In the genomic region with DNA sequence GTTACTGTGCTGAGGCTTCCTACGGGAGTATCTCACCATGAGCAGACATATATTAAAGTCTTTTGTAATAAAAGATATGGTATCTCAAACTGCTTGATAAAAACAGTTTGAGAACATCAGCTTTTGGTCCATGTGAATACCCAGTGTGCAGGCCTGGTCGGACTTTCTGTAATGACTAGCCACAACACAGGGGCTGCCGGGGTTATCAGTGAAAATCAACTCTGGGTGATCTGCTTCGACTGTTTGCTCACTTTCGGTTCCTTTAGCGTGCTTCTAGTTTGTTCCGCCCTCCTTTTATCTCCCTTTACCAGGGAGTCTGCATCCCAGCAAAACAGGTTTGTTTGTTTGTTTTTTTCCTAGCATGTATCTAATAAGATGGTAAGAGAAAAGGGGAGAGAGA, we compare ENCODE assay signal across 14 mouse cellular contexts. TPM values are rescaled to one million over a fixed set of nuclear protein-coding genes. Genes with fewer than 3 reads are reported as not detected.
DNase-seq lines count a peak whose midpoint lies in the region; ATAC-seq and TF ChIP-seq lines count a peak whose summit lies in the region.
"Had no signal": no experiment of that assay in that cellular context is flagged by ENCODE, and none has a peak within 500 bp of the region (broad histone marks: within the 10 kb centered on the region; RNA-seq: fewer than 3 reads in every experiment).

No protein-coding gene starts in this region.

- H3K4me3 ChIP-seq in MEL (ENCODE audit: control insufficient read depth in 1 of 2, insufficient read depth in 1 of 2, low read depth in 2 of 2, low read length in 2 of 2) = peak overlapping the region; percentile 30 to 59
- no peak overlapping the region for H3K4me3 ChIP-seq in small intestine, adult 2 months (ENCODE audit: low read depth, low read length)
- H3K4me3 ChIP-seq in midbrain, embryonic 14.5 days (replicated peaks; ENCODE audit: low read depth, low read length) = no peak overlapping the region
- H3K4me3 ChIP-seq: neural tube, embryonic 13.5 days had no signal

- no peak for ATAC-seq in midbrain, embryonic 14.5 days (ENCODE audit: low FRiP score, low TSS enrichment)
- ATAC-seq: CD4-positive, CD25-positive, alpha-beta regulatory T cell, adult 4 months; hindbrain, embryonic 16.5 days had no signal

- H3K27ac ChIP-seq in MEL (ENCODE audit: control insufficient read depth, low read depth, low read length) = peak overlapping the region; percentile 98
- peak overlapping the region; percentile 75 for H3K27ac ChIP-seq in small intestine, adult 2 months (ENCODE audit: insufficient read depth, low read depth, low read length)
- no peak overlapping the region for H3K27ac ChIP-seq in midbrain, embryonic 14.5 days (replicated peaks; ENCODE audit: low read depth, low read length)
- H3K27ac ChIP-seq: neural tube, embryonic 13.5 days had no signal

- H3K9me3 ChIP-seq in MEL (replicated peaks; ENCODE audit: insufficient read depth, low read length) = no peaks in the 10 kb centered on the region
- no peaks in the 10 kb centered on the region for H3K9me3 ChIP-seq in midbrain, embryonic 14.5 days (ENCODE audit: control insufficient read depth, low read length)
- H3K9me3 ChIP-seq: neural tube, embryonic 13.5 days had no signal

- no peaks in the 10 kb centered on the region for H3K27me3 ChIP-seq in MEL (ENCODE audit: control insufficient read depth in 1 of 2, insufficient read depth in 2 of 2, low read length in 2 of 2)
- no peaks in the 10 kb centered on the region for H3K27me3 ChIP-seq in small intestine, adult 2 months (ENCODE audit: control insufficient read depth, insufficient read depth, low read length)
- no peaks in the 10 kb centered on the region for H3K27me3 ChIP-seq in midbrain, embryonic 14.5 days (ENCODE audit: control insufficient read depth, insufficient read depth, low read length)

- H3K79me2 ChIP-seq in MEL (ENCODE audit: control insufficient read depth, insufficient read depth, low read length, poor library complexity) = peaks cover 11% of the 10 kb centered on the region

- no peak for TF ChIP-seq RAD21 in MEL (IDR thresholded peaks at IDR 0.05; ENCODE audit: low read depth, low read length)

- H3K36me3 ChIP-seq in MEL (ENCODE audit: control insufficient read depth in 1 of 2, insufficient read depth in 2 of 2, low read length in 2 of 2) = peaks cover 0 to 50% of the 10 kb centered on the region in 2 experiments; a peak in 2 of 4 replicates
- no peaks in the 10 kb centered on the region for H3K36me3 ChIP-seq in small intestine, adult 2 months (ENCODE audit: control insufficient read depth, insufficient read depth, low read length)
- no peaks in the 10 kb centered on the region for H3K36me3 ChIP-seq in midbrain, embryonic 14.5 days (ENCODE audit: control insufficient read depth, insufficient read depth, low read length)
- H3K36me3 ChIP-seq: neural tube, embryonic 13.5 days had no signal

- H3K9ac ChIP-seq in MEL (ENCODE audit: control insufficient read depth, low read depth, low read length, poor library complexity, severe bottlenecking) = peak overlapping the region; percentile 76
- H3K9ac ChIP-seq in midbrain, embryonic 14.5 days (replicated peaks; ENCODE audit: low read length) = no peak overlapping the region
- H3K9ac ChIP-seq: neural tube, embryonic 13.5 days had no signal

- peak; percentile 50 to 65; a peak in 3 of 4 replicates for TF ChIP-seq EP300 in MEL (IDR thresholded peaks at IDR 0.05; ENCODE audit: low read depth in 1 of 2, low read length in 2 of 2)

- H3K4me1 ChIP-seq in MEL (ENCODE audit: control insufficient read depth in 1 of 2, insufficient read depth in 2 of 2, low read length in 2 of 2) = peaks cover 34 to 38% of the 10 kb centered on the region in 2 experiments
- peaks cover 19% of the 10 kb centered on the region; the same call in 1 of the 2 replicates for H3K4me1 ChIP-seq in small intestine, adult 2 months (ENCODE audit: control insufficient read depth, insufficient read depth, insufficient read length, low read length)
- peaks cover 6% of the 10 kb centered on the region for H3K4me1 ChIP-seq in midbrain, embryonic 14.5 days (ENCODE audit: control insufficient read depth, insufficient read depth, low read length)

- H3K4me2 ChIP-seq in midbrain, embryonic 14.5 days (ENCODE audit: low read length) = no peak overlapping the region
- H3K4me2 ChIP-seq: neural tube, embryonic 13.5 days had no signal

- TF ChIP-seq POLR2A in MEL (IDR thresholded peaks at IDR 0.05; ENCODE audit: control insufficient read depth in 1 of 2, insufficient read depth in 1 of 2, low read depth in 1 of 2, low read length in 2 of 2, poor library complexity in 1 of 2) = no peak
- TF ChIP-seq POLR2A in small intestine, adult 2 months (IDR thresholded peaks at IDR 0.05; ENCODE audit: low read depth, low read length) = no peak

- 13% methylated on average over 7 of the region's 7 CpGs for WGBS in small intestine, adult 2 months
- WGBS in midbrain, embryonic 14.5 days = 86% methylated on average over 7 of the region's 7 CpGs

- DNase-seq in MEL (ENCODE audit: low read depth, low spot score) = peak; percentile 76
- DNase-seq in c-Kit-positive CD71-positive TER-119-positive erythroid progenitor cells, embryonic 14.5 days (ENCODE audit: low spot score) = peak; percentile 57
- peak; percentile 71 for DNase-seq in liver
- no peak for DNase-seq in midbrain, embryonic 14.5 days
- DNase-seq in lung, postnatal 14 days = no peak
- DNase-seq in thymus, postnatal 25 days = no peak
- DNase-seq: cerebellum, postnatal 14 days; gastrocnemius, postnatal 14 days; heart, postnatal 10 days; spleen, adult 18-20 months had no signal

- no peak for TF ChIP-seq CTCF in MEL (IDR thresholded peaks at IDR 0.05 in 2 of 3, conservative IDR thresholded peaks at IDR 0.05 in 1 of 3; ENCODE audit: control insufficient read depth in 1 of 3, insufficient read depth in 1 of 3, low read depth in 2 of 3, low read length in 3 of 3, poor library complexity in 1 of 3, severe bottlenecking in 1 of 3)
- TF ChIP-seq CTCF in small intestine, adult 2 months (IDR thresholded peaks at IDR 0.05; ENCODE audit: extremely low read depth, insufficient read length, insufficient replicate concordance, low read depth, low read length) = no peak

TF ChIP-seq in MEL, 35 proteins besides CTCF, POLR2A, EP300 and RAD21 (continues in another document):
- TF ChIP-seq CHD1 (IDR thresholded peaks at IDR 0.05; ENCODE audit: low read depth, low read length) (no peak), POLR2AphosphoS2 (IDR thresholded peaks at IDR 0.05; ENCODE audit: low read length) (no peak), HCFC1 (IDR thresholded peaks at IDR 0.05; ENCODE audit: low read depth, low read length) (no peak; the same call in 1 of the 2 replicates), ZC3H11A (IDR thresholded peaks at IDR 0.05; ENCODE audit: low read depth, low read length) (no peak), TCF12 (IDR thresholded peaks at IDR 0.05; ENCODE audit: low read depth, low read length) (0 out of 2 replicates have a peak, but pooled peaks have one; percentile 27), MXI1 (IDR thresholded peaks at IDR 0.05; ENCODE audit: low read depth, low read length) (no peak), NELFE (IDR thresholded peaks at IDR 0.05; ENCODE audit: low read depth, low read length) (peak; percentile 11; the same call in 1 of the 2 replicates), POLR2AphosphoS5 (IDR thresholded peaks at IDR 0.05; ENCODE audit: borderline replicate concordance, low read depth, low read length) (no peak), RCOR1 (IDR thresholded peaks at IDR 0.05; ENCODE audit: low read depth, low read length) (peak; percentile 50; the same call in 1 of the 2 replicates), ZNF384 (IDR thresholded peaks at IDR 0.05; ENCODE audit: low read depth, low read length) (no peak), GATA1 (IDR thresholded peaks at IDR 0.05; ENCODE audit: low read depth, low read length) (peak; percentile 83), E2F4 (IDR thresholded peaks at IDR 0.05; ENCODE audit: borderline replicate concordance, low read depth, low read length) (0 out of 2 replicates have a peak, but pooled peaks have one; percentile 57), ETS1 (IDR thresholded peaks at IDR 0.05; ENCODE audit: low read depth, low read length) (peak; percentile 77), USF2 (IDR thresholded peaks at IDR 0.05; ENCODE audit: borderline replicate concordance in 1 of 2, insufficient read depth in 1 of 2, low read depth in 1 of 2, low read length in 2 of 2) (no peak), MYC (IDR thresholded peaks at IDR 0.05; ENCODE audit: low read depth, low read length) (peak; percentile 62; the same call in 1 of the 2 replicates), MAZ (IDR thresholded peaks at IDR 0.05; ENCODE audit: low read depth, low read length) (no peak), MAX (IDR thresholded peaks at IDR 0.05; ENCODE audit: low read length) (peak; percentile 47; the same call in 1 of the 2 replicates), JUND (IDR thresholded peaks at IDR 0.05; ENCODE audit: low read depth, low read length) (no peak), NRF1 (IDR thresholded peaks at IDR 0.05; ENCODE audit: insufficient read depth, low read depth, low read length, poor library complexity, severe bottlenecking) (no peak), MAFK (IDR thresholded peaks at IDR 0.05; ENCODE audit: borderline replicate concordance, low read depth, low read length) (no peak), SIN3A (IDR thresholded peaks at IDR 0.05; ENCODE audit: low read length) (peak; percentile 72), GABPA (IDR thresholded peaks at IDR 0.05; ENCODE audit: low read depth, low read length) (no peak), TAL1 (IDR thresholded peaks at IDR 0.05; ENCODE audit: low read length) (peak; percentile 42), USF1 (IDR thresholded peaks at IDR 0.05; ENCODE audit: low read depth, low read length) (no peak), ZKSCAN1 (IDR thresholded peaks at IDR 0.05; ENCODE audit: low read depth, low read length) (no peak), UBTF (IDR thresholded peaks at IDR 0.05; ENCODE audit: borderline replicate concordance, insufficient read depth, low read depth, low read length) (no peak)

RNA-seq across cellular contexts. Expression of gene Myo1d, which starts 3.6 kb away (rescaled TPM):
- total RNA-seq in MEL (2012; rRNA removed) = 15.9 and 20.2 TPM in 2 replicates
- polyA plus RNA-seq in MEL (2012; ENCODE audit: insufficient read depth in 1 of 2, insufficient read length in 2 of 2, low read depth in 1 of 2, low replicate concordance in 2 of 2, missing spikeins in 1 of 2) = 10 to 100 TPM; 41.7 to 81.1 TPM
- polyA plus RNA-seq in small intestine, adult 2 months (2012; rRNA removed) = 66.0 and 139 TPM in 2 replicates
- polyA plus RNA-seq in midbrain, embryonic 14.5 days (2014; fragmentation: Nextera tagmentation; extraction: Ambion mirVana) = 1.7 and 2.6 TPM in 2 replicates

RNA-seq across cellular contexts. Expression of gene Tmem98, which starts 26.5 kb away (rescaled TPM):
- total RNA-seq in MEL (2012; rRNA removed) = 21.5 and 23.3 TPM in 2 replicates
- 10 to 100 TPM in 1 of 2 experiments, not detected in 1; 33.5 TPM for polyA plus RNA-seq in MEL (2012; ENCODE audit: insufficient read depth in 1 of 2, insufficient read length in 2 of 2, low read depth in 1 of 2, low replicate concordance in 2 of 2, missing spikeins in 1 of 2)
- 100 and 209 TPM in 2 replicates for polyA plus RNA-seq in small intestine, adult 2 months (2012; rRNA removed)
- 22.4 and 28.7 TPM in 2 replicates for polyA plus RNA-seq in midbrain, embryonic 14.5 days (2014; fragmentation: Nextera tagmentation; extraction: Ambion mirVana)
- polyA plus RNA-seq: CD4-positive, CD25-positive, alpha-beta regulatory T cell, adult 4 months had no signal

Comparison
In these comparisons a context has a peak if more than half of its experiments do, and no peak if none do; other contexts are left out.
1. DNase-seq: peak in MEL (single experiment), c-Kit-positive CD71-positive TER-119-positive erythroid progenitor cells, embryonic 14.5 days (single experiment) and liver (single experiment); none in midbrain, embryonic 14.5 days (single experiment), lung, postnatal 14 days (single experiment) and thymus, postnatal 25 days (single experiment).
2. H3K4me3 ChIP-seq: peak in MEL (2 of 2); none in small intestine, adult 2 months (single experiment) and midbrain, embryonic 14.5 days (single experiment).
3. RNA of gene Myo1d, which starts 3.6 kb away (polyA plus RNA-seq): 66.0 to 139 TPM in small intestine, adult 2 months and 41.7 to 81.1 TPM in MEL; 1.7 to 2.6 TPM in midbrain, embryonic 14.5 days; every median in the first group is over 10 times any median in the second.